In genomic region chr1:58444691-58445090, GRCm38 (mm10) we compare ENCODE assay signal across 8 mouse cellular contexts. TPM values are rescaled to one million over a fixed set of nuclear protein-coding genes. Genes with fewer than 3 reads are reported as not detected.
A peak's percentile ranks its signal among the peaks of the same experiment; 100 is the strongest.
DNase-seq lines count a peak whose midpoint lies in the region; ATAC-seq and TF ChIP-seq lines count a peak whose summit lies in the region.

No protein-coding gene starts in this region.

- TF ChIP-seq POLR2A in CH12.LX (IDR thresholded peaks at IDR 0.05; ENCODE audit: low read depth, low read length), result no peak

- peak overlapping the region; percentile 81 for H3K4me2 ChIP-seq in heart, embryonic 12.5 days
- H3K4me2 ChIP-seq in CH12.LX (ENCODE audit: insufficient read depth, low read depth, poor library complexity, severe bottlenecking), result peak overlapping the region; percentile 81; the same call in 1 of the 2 replicates
- peak overlapping the region; percentile 69 for H3K4me2 ChIP-seq in forebrain, embryonic 13.5 days
- H3K4me2 ChIP-seq in liver, embryonic 16.5 days (ENCODE audit: low read depth, low read length), result peak overlapping the region; percentile 84

- no peak for TF ChIP-seq EP300 in CH12.LX (IDR thresholded peaks at IDR 0.05; ENCODE audit: low read length)

- peak overlapping the region; percentile 90 for H3K27ac ChIP-seq in heart, embryonic 12.5 days (ENCODE audit: poor library complexity, severe bottlenecking)
- peak overlapping the region; percentile 69; the same call in 1 of the 2 replicates for H3K27ac ChIP-seq in CH12.LX (ENCODE audit: insufficient read depth, low read depth)
- peak overlapping the region; percentile 88 for H3K27ac ChIP-seq in forebrain, embryonic 13.5 days
- H3K27ac ChIP-seq in liver, embryonic 16.5 days (ENCODE audit: low read length), result peak overlapping the region; percentile 70

- intact Hi-C loops in heart, postnatal 36 days (cut with DNase I), result loop anchor here (2.0 kb wide), 1 partner anchor 20 kb away; the partner anchor contains the start of gene Clk1

- peaks cover 25% of the 10 kb centered on the region for H3K4me1 ChIP-seq in heart, embryonic 12.5 days (replicated peaks)
- peaks cover 5 to 24% of the 10 kb centered on the region in 2 experiments for H3K4me1 ChIP-seq in CH12.LX (ENCODE audit: control insufficient read depth in 1 of 2, insufficient read depth in 2 of 2)
- H3K4me1 ChIP-seq in forebrain, embryonic 13.5 days, result peaks cover 20% of the 10 kb centered on the region
- H3K4me1 ChIP-seq in liver, embryonic 16.5 days (ENCODE audit: control insufficient read depth, low read depth, low read length), result peaks cover 8% of the 10 kb centered on the region

- no peaks in the 10 kb centered on the region for H3K9me3 ChIP-seq in heart, embryonic 12.5 days (replicated peaks)
- H3K9me3 ChIP-seq in CH12.LX (replicated peaks; ENCODE audit: low read length), result no peaks in the 10 kb centered on the region
- H3K9me3 ChIP-seq in forebrain, embryonic 13.5 days (replicated peaks), result no peaks in the 10 kb centered on the region
- H3K9me3 ChIP-seq in liver, embryonic 16.5 days (replicated peaks; ENCODE audit: control insufficient read depth, low read length), result no peaks in the 10 kb centered on the region

- TF ChIP-seq CTCF in CH12.LX (conservative IDR thresholded peaks at IDR 0.05 in 1 of 2, IDR thresholded peaks at IDR 0.05 in 1 of 2; ENCODE audit: low read depth in 2 of 2, low read length in 2 of 2), result no peak

- 11% methylated on average over 10 of the region's 10 CpGs for WGBS in heart, embryonic 12.5 days
- 12% methylated on average over 10 of the region's 10 CpGs for WGBS in forebrain, embryonic 13.5 days
- 10% methylated on average over 10 of the region's 10 CpGs for WGBS in liver, embryonic 16.5 days (ENCODE audit: insufficient replicate concordance)

- H3K27me3 ChIP-seq in heart, embryonic 12.5 days (replicated peaks), result no peaks in the 10 kb centered on the region
- no peaks in the 10 kb centered on the region for H3K27me3 ChIP-seq in CH12.LX (replicated peaks)
- no peaks in the 10 kb centered on the region for H3K27me3 ChIP-seq in forebrain, embryonic 13.5 days
- no peaks in the 10 kb centered on the region for H3K27me3 ChIP-seq in liver, embryonic 16.5 days (ENCODE audit: control insufficient read depth, insufficient read depth, low read depth, low read length)

- in situ Hi-C loops in CH12.LX (cut with MboI; ENCODE audit: low pct_ligation_motif_present, low pct_unique_long_range_greater_than_20kb, low sequenced_read_pairs), result no loop called here

- DNase-seq in heart, postnatal 36 days, result no peak
- DNase-seq in CH12.LX (ENCODE audit: extremely low read depth), result peak; percentile 15
- DNase-seq in cerebellum, postnatal 36 days, result no peak
- no peak for DNase-seq in adrenal gland, adult 18-20 months (ENCODE audit: low spot score in 2 of 2)
- DNase-seq in adrenal gland, adult 2 months, result no peak

- dilution Hi-C loops in CH12.LX (cut with MboI; ENCODE audit: extremely low pct_ligation_motif_present, extremely low pct_unique_long_range_greater_than_20kb, low sequenced_read_pairs), result no loop called here

- H3K36me3 ChIP-seq in heart, embryonic 12.5 days, result peaks cover 44% of the 10 kb centered on the region
- H3K36me3 ChIP-seq in CH12.LX (replicated peaks in 1 of 2; ENCODE audit: control insufficient read depth in 1 of 2, insufficient read depth in 1 of 2, low read length in 1 of 2), result peaks cover 33 to 66% of the 10 kb centered on the region in 2 experiments
- H3K36me3 ChIP-seq in forebrain, embryonic 13.5 days (ENCODE audit: poor library complexity, severe bottlenecking), result peaks cover 38% of the 10 kb centered on the region
- H3K36me3 ChIP-seq in liver, embryonic 16.5 days (ENCODE audit: control insufficient read depth, insufficient read depth), result no peaks in the 10 kb centered on the region

- no peak for ATAC-seq in heart, embryonic 12.5 days (ENCODE audit: insufficient number of reproducible peaks, low FRiP score)
- ATAC-seq in forebrain, embryonic 13.5 days, result no peak
- ATAC-seq in liver, embryonic 16.5 days (ENCODE audit: low read depth), result no peak

- TF ChIP-seq RAD21 in CH12.LX (IDR thresholded peaks at IDR 0.05; ENCODE audit: low read depth, low read length), result no peak

- H3K4me3 ChIP-seq in heart, embryonic 12.5 days, result peak overlapping the region; percentile 64
- H3K4me3 ChIP-seq in CH12.LX (replicated peaks in 1 of 3; ENCODE audit: low read depth in 2 of 3, low read length in 2 of 3, poor library complexity in 1 of 3), result peak overlapping the region; percentile 69 to 82 (median 74)
- H3K4me3 ChIP-seq in forebrain, embryonic 13.5 days, result peak overlapping the region; percentile 68
- H3K4me3 ChIP-seq in liver, embryonic 16.5 days (ENCODE audit: low read depth, low read length), result peak overlapping the region; percentile 72

- H3K79me2 ChIP-seq in CH12.LX (replicated peaks; ENCODE audit: control insufficient read depth, extremely low read depth, insufficient read depth, poor library complexity, severe bottlenecking), result peaks cover 37% of the 10 kb centered on the region

- H3K9ac ChIP-seq in heart, embryonic 12.5 days, result peak overlapping the region; percentile 85
- H3K9ac ChIP-seq in CH12.LX (ENCODE audit: insufficient read depth, low read depth), result peak overlapping the region; percentile 60
- H3K9ac ChIP-seq in forebrain, embryonic 13.5 days, result peak overlapping the region; percentile 85
- peak overlapping the region; percentile 75 for H3K9ac ChIP-seq in liver, embryonic 16.5 days (ENCODE audit: low read depth, low read length)

TF ChIP-seq in CH12.LX, 34 proteins besides CTCF, POLR2A, EP300 and RAD21 (continues in another document):
- TF ChIP-seq MAFK (IDR thresholded peaks at IDR 0.05; ENCODE audit: insufficient replicate concordance, low read length), result no peak
- TF ChIP-seq HCFC1 (IDR thresholded peaks at IDR 0.05; ENCODE audit: low read depth, low read length), result no peak
- TF ChIP-seq MYC (IDR thresholded peaks at IDR 0.05; ENCODE audit: low read depth, low read length), result no peak
- TF ChIP-seq NELFE (IDR thresholded peaks at IDR 0.05; ENCODE audit: low read depth, low read length), result no peak
- no peak for TF ChIP-seq CHD1 (IDR thresholded peaks at IDR 0.05; ENCODE audit: low read depth, low read length)
- no peak for TF ChIP-seq RCOR1 (conservative IDR thresholded peaks at IDR 0.05; ENCODE audit: low read depth, low read length)
- no peak for TF ChIP-seq USF2 (conservative IDR thresholded peaks at IDR 0.05; ENCODE audit: low read depth, low read length)
- TF ChIP-seq MXI1 (IDR thresholded peaks at IDR 0.05; ENCODE audit: low read depth, low read length), result no peak
- no peak for TF ChIP-seq TBP (conservative IDR thresholded peaks at IDR 0.05; ENCODE audit: low read depth, low read length)
- no peak for TF ChIP-seq MEF2A (IDR thresholded peaks at IDR 0.05; ENCODE audit: borderline replicate concordance, low read depth, low read length)
- no peak for TF ChIP-seq GABPA (IDR thresholded peaks at IDR 0.05; ENCODE audit: insufficient replicate concordance, low read depth, low read length)

RNA-seq across cellular contexts. Expression of gene Nif3l1, which starts 0.3 kb away (rescaled TPM):
- 29.0 and 29.2 TPM in 2 replicates for polyA plus RNA-seq in heart, embryonic 12.5 days (2016; fragmentation: Nextera tagmentation; extraction: Ambion mirVana)
- 10 to 100 TPM in 1 of 2 experiments, 1 to 10 TPM in 1; 10.0 to 12.6 TPM for total RNA-seq in heart, postnatal 36 days (2021)
- total RNA-seq in CH12.LX (2012; rRNA removed) (34.5 and 40.8 TPM in 2 replicates), CH12.LX (2014; rRNA removed) (70.1 and 107 TPM in 2 replicates)
- polyA plus RNA-seq in CH12.LX (2012; ENCODE audit: insufficient read length, low read depth), result 39.6 and 43.5 TPM in 2 replicates
- polyA plus RNA-seq in forebrain, embryonic 13.5 days (2015; fragmentation: Nextera tagmentation; extraction: Ambion mirVana), result 64.1 and 64.8 TPM in 2 replicates
- polyA plus RNA-seq in liver, embryonic 16.5 days (2015; fragmentation: Nextera tagmentation; extraction: Ambion mirVana), result 10.4 and 11.5 TPM in 2 replicates
- 10 to 100 TPM; 15.6 to 17.7 TPM for total RNA-seq in adrenal gland, adult 18-20 months (2021)
- total RNA-seq in adrenal gland, adult 2 months (2021), result 10 to 100 TPM; 21.6 to 21.7 TPM
- 11.1 and 12.2 TPM in 2 replicates for polyA plus RNA-seq in adrenal gland, adult 2 months (2012; rRNA removed)

RNA-seq across cellular contexts. Expression of gene Ppil3, which starts 0.6 kb away (rescaled TPM):
- polyA plus RNA-seq in heart, embryonic 12.5 days (2016; fragmentation: Nextera tagmentation; extraction: Ambion mirVana), result 32.9 and 34.2 TPM in 2 replicates
- 10 to 100 TPM; 13.8 to 17.0 TPM for total RNA-seq in heart, postnatal 36 days (2021)
- total RNA-seq in CH12.LX (2012; rRNA removed), result 66.1 and 90.4 TPM in 2 replicates
- total RNA-seq in CH12.LX (2014; rRNA removed), result 161 and 191 TPM in 2 replicates
- polyA plus RNA-seq in CH12.LX (2012; ENCODE audit: insufficient read length, low read depth), result 103 and 114 TPM in 2 replicates
- polyA plus RNA-seq in forebrain, embryonic 13.5 days (2015; fragmentation: Nextera tagmentation; extraction: Ambion mirVana), result 54.2 and 54.6 TPM in 2 replicates
- polyA plus RNA-seq in liver, embryonic 16.5 days (2015; fragmentation: Nextera tagmentation; extraction: Ambion mirVana), result 16.5 and 19.6 TPM in 2 replicates
- total RNA-seq in adrenal gland, adult 18-20 months (2021), result 10 to 100 TPM; 27.9 to 29.4 TPM
- total RNA-seq in adrenal gland, adult 2 months (2021), result 10 to 100 TPM; 27.1 to 34.5 TPM
- 10.0 and 10.7 TPM in 2 replicates for polyA plus RNA-seq in adrenal gland, adult 2 months (2012; rRNA removed)

RNA-seq across cellular contexts. Expression of gene Clk1, which starts 20.8 kb away (rescaled TPM):
- 144 TPM in 2 replicates for polyA plus RNA-seq in heart, embryonic 12.5 days (2016; fragmentation: Nextera tagmentation; extraction: Ambion mirVana)
- 10 to 100 TPM; 59.6 to 68.2 TPM for total RNA-seq in heart, postnatal 36 days (2021)
- total RNA-seq in CH12.LX (2012; rRNA removed) (90.0 and 107 TPM in 2 replicates), CH12.LX (2014; rRNA removed) (209 and 233 TPM in 2 replicates)
- 119 and 126 TPM in 2 replicates for polyA plus RNA-seq in CH12.LX (2012; ENCODE audit: insufficient read length, low read depth)
- 165 and 177 TPM in 2 replicates for polyA plus RNA-seq in forebrain, embryonic 13.5 days (2015; fragmentation: Nextera tagmentation; extraction: Ambion mirVana)
- polyA plus RNA-seq in liver, embryonic 16.5 days (2015; fragmentation: Nextera tagmentation; extraction: Ambion mirVana), result 84.0 and 92.6 TPM in 2 replicates
- total RNA-seq in adrenal gland, adult 18-20 months (2021), result 100 to 1,000 TPM; 134 to 201 TPM
- 100 to 1,000 TPM; 120 to 159 TPM for total RNA-seq in adrenal gland, adult 2 months (2021)
- polyA plus RNA-seq in adrenal gland, adult 2 months (2012; rRNA removed), result 9.9 and 10.7 TPM in 2 replicates

RNA-seq across cellular contexts. Expression of gene Bzw1, which starts 52.0 kb away (rescaled TPM):
- polyA plus RNA-seq in heart, embryonic 12.5 days (2016; fragmentation: Nextera tagmentation; extraction: Ambion mirVana), result 261 and 270 TPM in 2 replicates
- total RNA-seq in heart, postnatal 36 days (2021), result 10 to 100 TPM; 73.7 to 74.5 TPM
- total RNA-seq in CH12.LX (2012; rRNA removed) (104 and 151 TPM in 2 replicates), CH12.LX (2014; rRNA removed) (252 and 289 TPM in 2 replicates)
- 225 and 243 TPM in 2 replicates for polyA plus RNA-seq in CH12.LX (2012; ENCODE audit: insufficient read length, low read depth)
- polyA plus RNA-seq in forebrain, embryonic 13.5 days (2015; fragmentation: Nextera tagmentation; extraction: Ambion mirVana), result 441 and 458 TPM in 2 replicates
- 111 and 117 TPM in 2 replicates for polyA plus RNA-seq in liver, embryonic 16.5 days (2015; fragmentation: Nextera tagmentation; extraction: Ambion mirVana)
- total RNA-seq in adrenal gland, adult 18-20 months (2021), result 100 to 1,000 TPM; 155 to 172 TPM
- total RNA-seq in adrenal gland, adult 2 months (2021), result 100 to 1,000 TPM; 125 to 134 TPM
- polyA plus RNA-seq in adrenal gland, adult 2 months (2012; rRNA removed), result 5.6 and 7.5 TPM in 2 replicates
